Mouse (Mus musculus): ENCODE measurements around the gene Mgll.

- no peak for TF ChIP-seq CTCF (IDR thresholded peaks at IDR 0.05; ENCODE audit: borderline replicate concordance, insufficient read depth, low read length)
- no peak for TF ChIP-seq POLR2A (IDR thresholded peaks at IDR 0.05; ENCODE audit: low read depth, low read length)
Measured at GRCm38 (mm10) chr6:88836178-88836819, 112.1 kb downstream of the Mgll start.
